Mouse (Mus musculus): ENCODE data around the gene Vps8. TPM values are rescaled to one million over a fixed set of nuclear protein-coding genes. Genes with fewer than 3 reads are reported as not detected.

Vps8 gene
- total and polyA plus RNA-seq, 3 experiments: 13.6 to 17.6 (median 15.9) TPM

GRCm38 (mm10) chr16:21650289-21650688 is 227.4 kb downstream of the Vps8 start:
- H3K4me3 ChIP-seq (replicated peaks in 1 of 3; ENCODE audit: low read depth in 2 of 3, low read length in 2 of 3, poor library complexity in 1 of 3): no peak overlapping the region
- in situ Hi-C loops (cut with MboI; ENCODE audit: low pct_ligation_motif_present, low pct_unique_long_range_greater_than_20kb, low sequenced_read_pairs): no loop called here
- H3K4me2 ChIP-seq (ENCODE audit: insufficient read depth, low read depth, poor library complexity, severe bottlenecking): no peak overlapping the region
- no peak overlapping the region for H3K27ac ChIP-seq (ENCODE audit: insufficient read depth, low read depth)
- no peaks in the 10 kb centered on the region for H3K9me3 ChIP-seq (replicated peaks; ENCODE audit: low read length)
- no peak for DNase-seq (ENCODE audit: extremely low read depth)
- H3K27me3 ChIP-seq (replicated peaks): no peaks in the 10 kb centered on the region
- no peaks in the 10 kb centered on the region for H3K79me2 ChIP-seq (replicated peaks; ENCODE audit: control insufficient read depth, extremely low read depth, insufficient read depth, poor library complexity, severe bottlenecking)
- peaks cover 5 to 19% of the 10 kb centered on the region in 2 experiments for H3K4me1 ChIP-seq (ENCODE audit: control insufficient read depth in 1 of 2, insufficient read depth in 2 of 2)
- TF ChIP-seq ETS1 (conservative IDR thresholded peaks at IDR 0.05; ENCODE audit: low read depth, low read length) (no peak), HCFC1 (IDR thresholded peaks at IDR 0.05; ENCODE audit: low read depth, low read length) (no peak)
- no peak overlapping the region for H3K9ac ChIP-seq (ENCODE audit: insufficient read depth, low read depth)
- no peaks in the 10 kb centered on the region for H3K36me3 ChIP-seq (replicated peaks in 1 of 2; ENCODE audit: control insufficient read depth in 1 of 2, insufficient read depth in 1 of 2, low read length in 1 of 2)
- dilution Hi-C loops (cut with MboI; ENCODE audit: extremely low pct_ligation_motif_present, extremely low pct_unique_long_range_greater_than_20kb, low sequenced_read_pairs): no loop called here

GRCm38 (mm10) chr16:21651161-21651560 is 228.2 kb downstream of the Vps8 start:
- Histone ChIP-seq H3K4me2 (ENCODE audit: insufficient read depth, low read depth, poor library complexity, severe bottlenecking) (no peak overlapping the region), H3K9me3 (replicated peaks; ENCODE audit: low read length) (no peaks in the 10 kb centered on the region), H3K9ac (ENCODE audit: insufficient read depth, low read depth) (no peak overlapping the region), H3K79me2 (replicated peaks; ENCODE audit: control insufficient read depth, extremely low read depth, insufficient read depth, poor library complexity, severe bottlenecking) (no peaks in the 10 kb centered on the region), H3K27ac (ENCODE audit: insufficient read depth, low read depth) (no peak overlapping the region), H3K4me1 (ENCODE audit: control insufficient read depth in 1 of 2, insufficient read depth in 2 of 2) (peaks cover 5 to 18% of the 10 kb centered on the region in 2 experiments), H3K4me3 (replicated peaks in 1 of 3; ENCODE audit: low read depth in 2 of 3, low read length in 2 of 3, poor library complexity in 1 of 3) (no peak overlapping the region), H3K27me3 (replicated peaks) (no peaks in the 10 kb centered on the region), H3K36me3 (replicated peaks in 1 of 2; ENCODE audit: control insufficient read depth in 1 of 2, insufficient read depth in 1 of 2, low read length in 1 of 2) (no peaks in the 10 kb centered on the region)
- no peak for DNase-seq (ENCODE audit: extremely low read depth)
- TF ChIP-seq CTCF (conservative IDR thresholded peaks at IDR 0.05 in 1 of 2, IDR thresholded peaks at IDR 0.05 in 1 of 2; ENCODE audit: low read depth in 2 of 2, low read length in 2 of 2) (peak in 1 of 2 experiments; percentile 18; a peak in 1 of 4 replicates), CHD1 (IDR thresholded peaks at IDR 0.05; ENCODE audit: low read depth, low read length) (no peak), ZC3H11A (IDR thresholded peaks at IDR 0.05; ENCODE audit: low read depth, low read length) (no peak), USF2 (conservative IDR thresholded peaks at IDR 0.05; ENCODE audit: low read depth, low read length) (no peak)
- in situ Hi-C loops (cut with MboI; ENCODE audit: low pct_ligation_motif_present, low pct_unique_long_range_greater_than_20kb, low sequenced_read_pairs) (no loop called here), dilution Hi-C loops (cut with MboI; ENCODE audit: extremely low pct_ligation_motif_present, extremely low pct_unique_long_range_greater_than_20kb, low sequenced_read_pairs) (no loop called here)

- no peaks in the 10 kb centered on the region for H3K79me2 ChIP-seq (replicated peaks; ENCODE audit: control insufficient read depth, extremely low read depth, insufficient read depth, poor library complexity, severe bottlenecking)
- no peak for DNase-seq (ENCODE audit: extremely low read depth)
- no peaks in the 10 kb centered on the region for H3K36me3 ChIP-seq (replicated peaks in 1 of 2; ENCODE audit: control insufficient read depth in 1 of 2, insufficient read depth in 1 of 2, low read length in 1 of 2)
- in situ Hi-C loops (cut with MboI; ENCODE audit: low pct_ligation_motif_present, low pct_unique_long_range_greater_than_20kb, low sequenced_read_pairs) (no loop called here), dilution Hi-C loops (cut with MboI; ENCODE audit: extremely low pct_ligation_motif_present, extremely low pct_unique_long_range_greater_than_20kb, low sequenced_read_pairs) (no loop called here)
- H3K4me3 ChIP-seq (replicated peaks in 1 of 3; ENCODE audit: low read depth in 2 of 3, low read length in 2 of 3, poor library complexity in 1 of 3): no peak overlapping the region
- H3K4me1 ChIP-seq (ENCODE audit: control insufficient read depth in 1 of 2, insufficient read depth in 2 of 2): peaks cover under 1 to 12% of the 10 kb centered on the region in 2 experiments; a peak in 3 of 4 replicates
- H3K4me2 ChIP-seq (ENCODE audit: insufficient read depth, low read depth, poor library complexity, severe bottlenecking): no peak overlapping the region
- peaks cover 2% of the 10 kb centered on the region for H3K9me3 ChIP-seq (replicated peaks; ENCODE audit: low read length)
- H3K27me3 ChIP-seq (replicated peaks): no peaks in the 10 kb centered on the region
- no peak for TF ChIP-seq ZKSCAN1 (IDR thresholded peaks at IDR 0.05; ENCODE audit: borderline replicate concordance, low read depth, low read length)
- no peak for TF ChIP-seq KAT2A (IDR thresholded peaks at IDR 0.05; ENCODE audit: insufficient replicate concordance, low read length)
- H3K9ac ChIP-seq (ENCODE audit: insufficient read depth, low read depth): no peak overlapping the region
- no peak overlapping the region for H3K27ac ChIP-seq (ENCODE audit: insufficient read depth, low read depth)
These were observed 230.2 kb downstream of the Vps8 start for GRCm38 (mm10) chr16:21653151-21653550.

Measured in CH12.LX (cell line).